In genomic region chr13:118759021-118759420, GRCm38 (mm10) we compare ENCODE assay signal across 28 mouse cellular contexts.
DNase-seq lines count a peak whose midpoint lies in the region; ATAC-seq and TF ChIP-seq lines count a peak whose summit lies in the region.
"Had no signal": no experiment of that assay in that cellular context is flagged by ENCODE, and none has a peak within 500 bp of the region (broad histone marks: within the 10 kb centered on the region; RNA-seq: fewer than 3 reads in every experiment).

No protein-coding gene starts in this region.

- 12% methylated on average over 2 of the region's 2 CpGs for WGBS in hindbrain, postnatal 0 days
- WGBS in hindbrain, embryonic 16.5 days: 7% methylated on average over 2 of the region's 2 CpGs
- WGBS in midbrain, postnatal 0 days: 29% methylated on average over 2 of the region's 2 CpGs
- WGBS in midbrain, embryonic 15.5 days: 14% methylated on average over 2 of the region's 2 CpGs

- no peak overlapping the region for H3K4me3 ChIP-seq in hindbrain, postnatal 0 days (ENCODE audit: low read length)
- H3K4me3 ChIP-seq in hindbrain, embryonic 16.5 days (ENCODE audit: low read length): no peak overlapping the region
- no peak overlapping the region for H3K4me3 ChIP-seq in midbrain, postnatal 0 days (ENCODE audit: low read depth, low read length)
- H3K4me3 ChIP-seq in midbrain, embryonic 15.5 days: no peak overlapping the region
- H3K4me3 ChIP-seq: embryonic facial prominence, embryonic 12.5 days; forebrain, embryonic 15.5 days; gastrocnemius, adult 2 months; kidney, embryonic 15.5 days; layer of hippocampus, adult 2 months; limb, embryonic 10.5 days; limb, embryonic 15.5 days; neural tube, embryonic 15.5 days had no signal

- no peak overlapping the region for H3K27ac ChIP-seq in hindbrain, postnatal 0 days
- H3K27ac ChIP-seq in hindbrain, embryonic 16.5 days (ENCODE audit: low read depth, low read length): no peak overlapping the region
- H3K27ac ChIP-seq in midbrain, postnatal 0 days (ENCODE audit: low read depth, low read length): no peak overlapping the region
- no peak overlapping the region for H3K27ac ChIP-seq in midbrain, embryonic 15.5 days
- H3K27ac ChIP-seq: embryonic facial prominence, embryonic 12.5 days; forebrain, embryonic 15.5 days; gastrocnemius, adult 2 months; hindbrain, embryonic 14.5 days; kidney, embryonic 15.5 days; layer of hippocampus, adult 2 months; limb, embryonic 10.5 days; limb, embryonic 15.5 days; liver, embryonic 14.5 days; neural tube, embryonic 15.5 days had no signal

- no peaks in the 10 kb centered on the region for H3K36me3 ChIP-seq in hindbrain, postnatal 0 days (ENCODE audit: insufficient read depth, low read length)
- no peaks in the 10 kb centered on the region for H3K36me3 ChIP-seq in hindbrain, embryonic 16.5 days (ENCODE audit: control insufficient read depth, insufficient read depth, low read length)
- no peaks in the 10 kb centered on the region for H3K36me3 ChIP-seq in midbrain, postnatal 0 days (ENCODE audit: insufficient read depth, low read length)
- H3K36me3 ChIP-seq in midbrain, embryonic 15.5 days (replicated peaks): no peaks in the 10 kb centered on the region
- H3K36me3 ChIP-seq: embryonic facial prominence, embryonic 12.5 days; forebrain, embryonic 15.5 days; kidney, embryonic 15.5 days; limb, embryonic 10.5 days; limb, embryonic 15.5 days; neural tube, embryonic 15.5 days had no signal

- H3K9ac ChIP-seq in hindbrain, postnatal 0 days (replicated peaks; ENCODE audit: low read length): no peak overlapping the region
- H3K9ac ChIP-seq in hindbrain, embryonic 16.5 days (ENCODE audit: low read depth, low read length): no peak overlapping the region
- no peak overlapping the region for H3K9ac ChIP-seq in midbrain, postnatal 0 days (replicated peaks; ENCODE audit: low read length, poor library complexity, severe bottlenecking)
- H3K9ac ChIP-seq in midbrain, embryonic 15.5 days: no peak overlapping the region
- H3K9ac ChIP-seq: embryonic facial prominence, embryonic 12.5 days; forebrain, embryonic 15.5 days; hindbrain, embryonic 14.5 days; kidney, embryonic 15.5 days; limb, embryonic 15.5 days; liver, embryonic 14.5 days; lung, embryonic 14.5 days; neural tube, embryonic 15.5 days had no signal

- no peak overlapping the region for H3K4me2 ChIP-seq in hindbrain, postnatal 0 days (ENCODE audit: low read depth, low read length)
- H3K4me2 ChIP-seq in hindbrain, embryonic 16.5 days (ENCODE audit: low read length): no peak overlapping the region
- H3K4me2 ChIP-seq in midbrain, postnatal 0 days (ENCODE audit: low read depth, low read length, poor library complexity, severe bottlenecking): no peak overlapping the region
- H3K4me2 ChIP-seq in midbrain, embryonic 15.5 days: no peak overlapping the region
- H3K4me2 ChIP-seq: embryonic facial prominence, embryonic 12.5 days; forebrain, embryonic 15.5 days; hindbrain, embryonic 14.5 days; kidney, embryonic 15.5 days; limb, embryonic 15.5 days; lung, embryonic 14.5 days; neural tube, embryonic 15.5 days had no signal

- DNase-seq in cerebellum, postnatal 10 days: peak; percentile 10 to 21
- no peak for DNase-seq in cerebellum, adult 9-10 months
- DNase-seq in hindbrain, postnatal 0 days (ENCODE audit: low spot score): peak; percentile 25
- peak; percentile 39 for DNase-seq in midbrain, postnatal 0 days (ENCODE audit: low spot score)
- no peak for DNase-seq in layer of hippocampus, adult 9-10 months (ENCODE audit: low spot score)
- DNase-seq: adrenal gland, postnatal 10 days; cerebellum, adult 11 months; cerebellum, adult 9-11 months; gastrocnemius, adult 2 months; kidney, adult 18-20 months; kidney, postnatal 36 days; lung, embryonic 14.5 days; lung, postnatal 14 days; right cerebral cortex, adult 18-20 months; spleen, adult 18-20 months; thymus, postnatal 14 days had no signal

- H3K9me3 ChIP-seq in hindbrain, postnatal 0 days (ENCODE audit: low read length): no peaks in the 10 kb centered on the region
- no peaks in the 10 kb centered on the region for H3K9me3 ChIP-seq in hindbrain, embryonic 16.5 days (ENCODE audit: control insufficient read depth, low read length)
- H3K9me3 ChIP-seq in midbrain, postnatal 0 days (ENCODE audit: low read length): no peaks in the 10 kb centered on the region
- no peaks in the 10 kb centered on the region for H3K9me3 ChIP-seq in midbrain, embryonic 15.5 days
- H3K9me3 ChIP-seq: embryonic facial prominence, embryonic 12.5 days; forebrain, embryonic 15.5 days; kidney, embryonic 15.5 days; limb, embryonic 10.5 days; limb, embryonic 15.5 days; neural tube, embryonic 15.5 days had no signal

- no peaks in the 10 kb centered on the region for H3K4me1 ChIP-seq in hindbrain, postnatal 0 days (ENCODE audit: insufficient read depth, low read length)
- no peaks in the 10 kb centered on the region for H3K4me1 ChIP-seq in hindbrain, embryonic 16.5 days (ENCODE audit: control insufficient read depth, insufficient read depth, low read depth, low read length)
- H3K4me1 ChIP-seq in midbrain, postnatal 0 days (ENCODE audit: insufficient read depth, low read length): no peaks in the 10 kb centered on the region
- H3K4me1 ChIP-seq in midbrain, embryonic 15.5 days: no peaks in the 10 kb centered on the region
- H3K4me1 ChIP-seq: embryonic facial prominence, embryonic 12.5 days; forebrain, embryonic 15.5 days; kidney, embryonic 15.5 days; limb, embryonic 10.5 days; limb, embryonic 15.5 days; neural tube, embryonic 15.5 days had no signal

- H3K27me3 ChIP-seq in hindbrain, postnatal 0 days (ENCODE audit: insufficient read depth, low read length): no peaks in the 10 kb centered on the region
- H3K27me3 ChIP-seq in hindbrain, embryonic 16.5 days (replicated peaks; ENCODE audit: control insufficient read depth, insufficient read depth, low read length): no peaks in the 10 kb centered on the region
- no peaks in the 10 kb centered on the region for H3K27me3 ChIP-seq in midbrain, postnatal 0 days (ENCODE audit: insufficient read depth, low read length)
- H3K27me3 ChIP-seq in midbrain, embryonic 15.5 days (replicated peaks): no peaks in the 10 kb centered on the region
- H3K27me3 ChIP-seq: embryonic facial prominence, embryonic 12.5 days; forebrain, embryonic 15.5 days; kidney, embryonic 15.5 days; limb, embryonic 15.5 days; neural tube, embryonic 15.5 days; Patski had no signal

- peak; percentile 53; the same call in 1 of the 2 replicates for ATAC-seq in hindbrain, postnatal 0 days
- ATAC-seq in hindbrain, embryonic 16.5 days: no peak
- ATAC-seq in midbrain, postnatal 0 days (ENCODE audit: low FRiP score): no peak
- no peak for ATAC-seq in midbrain, embryonic 15.5 days (replicated peaks)
- ATAC-seq: forebrain, embryonic 15.5 days; Patski had no signal

- TF ChIP-seq CTCF in hindbrain, postnatal 0 days (IDR thresholded peaks at IDR 0.05; ENCODE audit: low read depth): no peak
- no peak for TF ChIP-seq CTCF in midbrain, postnatal 0 days (IDR thresholded peaks at IDR 0.05)

Comparison
In these comparisons a context has a peak if more than half of its experiments do, and no peak if none do; other contexts are left out.
1. DNase-seq: peak in cerebellum, postnatal 10 days (2 of 2), hindbrain, postnatal 0 days (single experiment) and midbrain, postnatal 0 days (single experiment); none in cerebellum, adult 9-10 months (single experiment) and layer of hippocampus, adult 9-10 months (single experiment).